Mouse (Mus musculus) stomach, postnatal 0 days (tissue): Measurements from ENCODE around the gene Espl1.

Experiments used
- CTCF ChIP-seq: IDR thresholded peaks from 2 replicates; pipeline ENCODE4 v1.5.1; 2016; ENCODE audit warnings: antibody characterized with exemption, low read depth, mild to moderate bottlenecking, moderate library complexity
- EP300 ChIP-seq: optimal IDR thresholded peaks from 2 replicates; pipeline ENCODE3; 2016; ENCODE audit warnings: antibody characterized with exemption

DNA sequence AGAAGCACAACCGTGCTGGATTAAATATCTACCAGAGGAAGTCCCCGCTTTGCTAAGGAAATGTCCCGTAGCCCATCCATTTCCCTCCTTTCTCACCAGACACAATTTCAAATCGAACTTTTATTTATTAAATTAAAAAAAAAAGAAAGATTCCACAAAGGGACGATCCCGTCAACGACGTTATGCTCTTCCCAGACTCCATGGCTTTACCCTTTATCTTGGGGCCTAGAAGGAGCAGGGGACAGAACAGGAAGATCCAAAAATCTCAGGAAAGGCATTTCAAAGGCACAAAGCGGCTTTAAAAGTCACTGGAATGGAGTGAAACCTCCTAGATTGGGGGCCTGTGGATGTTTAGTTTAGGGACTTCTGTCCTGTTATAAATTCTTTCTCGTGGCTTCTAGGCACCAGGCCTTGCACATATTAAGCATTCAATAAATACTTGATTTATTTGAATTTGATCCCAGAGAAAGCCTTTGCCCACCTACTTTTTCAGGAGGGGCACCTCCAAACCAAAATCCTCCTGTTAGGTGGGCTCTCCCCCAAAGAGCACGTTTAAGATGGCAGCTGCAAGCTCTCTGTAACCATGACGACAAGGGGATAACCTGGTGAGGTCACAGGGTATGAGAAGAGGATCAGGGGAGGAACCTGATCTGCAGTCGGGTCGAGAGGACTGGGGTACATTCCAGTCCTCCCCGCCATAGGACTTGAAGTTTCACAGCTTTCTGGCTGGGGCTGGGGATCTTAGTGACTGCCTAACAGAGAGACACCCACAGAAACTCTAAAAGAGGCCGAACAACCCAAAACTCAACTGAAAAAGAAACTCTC lies 60.6 kb downstream of the Espl1 start:
- TF ChIP-seq CTCF (no peak), EP300 (no peak)
